Mouse (Mus musculus) small intestine, adult 2 months (tissue): Measurements from ENCODE around the gene Wasf3.

Source experiments
- CTCF ChIP-seq: fragments of 200-500 bp; IDR thresholded peaks from 2 replicates; pipeline ENCODE4 v1.5.1; 2012; ENCODE audit warnings: low read depth, mild to moderate bottlenecking, control low read depth, inconsistent platforms, low read length, moderate library complexity, mixed read lengths; ENCODE audit not compliant: insufficient replicate concordance, insufficient read length; ENCODE audit errors: extremely low read depth
- POLR2A ChIP-seq: fragments of 200-500 bp; IDR thresholded peaks from 2 replicates; pipeline ENCODE4 v1.6.1; 2012; ENCODE audit warnings: low read depth, mild to moderate bottlenecking, control low read depth, inconsistent platforms, low read length, moderate library complexity

DNA sequence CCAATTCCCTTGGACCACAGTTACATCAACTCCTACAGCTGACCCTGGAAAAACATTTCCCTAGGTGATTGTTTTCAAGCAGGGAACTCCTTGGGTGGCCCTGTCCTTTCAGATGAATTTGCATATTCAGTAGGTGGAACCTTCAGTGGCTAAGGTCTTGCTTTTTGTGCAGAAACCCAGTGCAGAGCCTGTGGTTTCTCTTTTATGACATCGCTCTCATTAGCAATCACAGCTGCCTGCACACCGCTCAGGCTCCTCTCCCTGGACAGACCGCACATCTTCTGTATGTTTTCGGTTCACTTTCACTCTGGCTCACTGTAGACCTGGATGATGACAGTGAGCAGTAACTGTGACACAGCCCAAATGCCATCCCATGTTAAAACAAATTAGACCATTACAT lies 26.0 kb downstream of the Wasf3 start:
- TF ChIP-seq POLR2A (no peak), CTCF (no peak)
